Mouse (Mus musculus): ENCODE results near the gene Gclm. TPM values are rescaled to one million over a fixed set of nuclear protein-coding genes. Genes with fewer than 3 reads are reported as not detected.
"Not testable (repeated sequence)": the region's sequence is repeated elsewhere in the genome, so short reads cannot be mapped to it uniquely, and the experiment has no call there.

The Gclm gene
- polyA plus RNA-seq, 3 experiments from 2014 or later: 5.8 to 10.5 (median 9.3) TPM

DNA sequence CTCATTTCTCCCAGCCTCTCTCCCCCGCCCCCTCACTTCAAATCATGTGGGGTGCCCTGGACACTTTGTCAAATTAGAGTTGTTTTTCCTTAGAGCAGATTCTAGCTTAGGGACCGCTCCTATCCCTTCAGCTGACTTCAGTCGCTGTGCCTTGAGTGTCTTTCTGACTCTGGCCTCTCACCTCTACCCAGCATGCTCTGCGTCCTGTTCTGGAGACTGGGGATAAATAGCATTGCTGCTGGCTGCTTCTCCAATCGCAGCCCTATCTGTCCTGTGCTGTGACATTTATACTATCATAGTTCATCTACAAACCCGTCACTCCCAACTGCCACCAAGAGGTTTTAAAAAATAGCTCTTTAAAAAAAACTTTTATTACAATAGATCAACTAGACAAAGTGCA lies 2.5 kb upstream of the Gclm start:
- ATAC-seq: no peak

DNA sequence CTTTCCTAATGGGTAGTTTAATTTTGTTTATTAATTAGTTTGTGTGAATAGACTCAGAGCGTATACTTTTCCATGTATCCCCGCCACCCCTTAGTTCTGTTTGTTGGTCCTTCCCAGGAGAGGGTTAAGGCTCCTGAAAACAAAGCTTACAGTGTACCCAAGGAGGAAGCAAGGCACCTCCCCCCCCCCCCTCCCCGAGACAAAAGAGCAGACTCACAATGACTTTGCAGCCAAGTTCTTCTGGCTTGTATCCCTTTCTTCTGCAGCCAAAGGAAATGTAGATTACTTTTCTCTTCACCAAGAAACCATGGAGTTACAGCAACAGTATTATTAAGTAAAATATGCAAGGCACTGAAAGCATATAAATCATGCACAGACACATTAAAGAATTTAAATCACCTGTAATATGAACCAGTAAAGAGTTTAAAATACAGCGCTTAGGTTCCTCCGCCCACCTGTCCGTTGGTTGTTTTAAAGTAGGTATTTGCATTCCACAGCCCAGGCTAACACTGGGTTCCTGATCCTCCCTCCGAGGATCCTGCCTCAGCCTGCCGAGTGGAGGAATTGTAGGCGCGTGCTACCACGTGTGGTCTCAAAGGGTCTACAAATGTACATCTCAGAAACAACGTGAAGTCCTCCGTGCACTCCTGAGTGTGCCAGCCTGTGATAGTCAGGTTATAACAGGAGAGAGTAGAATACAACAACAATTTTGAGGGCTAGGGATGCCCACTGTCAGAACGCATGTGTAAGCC lies 1.8 kb upstream of the Gclm start:
- no peak for ATAC-seq

DNA sequence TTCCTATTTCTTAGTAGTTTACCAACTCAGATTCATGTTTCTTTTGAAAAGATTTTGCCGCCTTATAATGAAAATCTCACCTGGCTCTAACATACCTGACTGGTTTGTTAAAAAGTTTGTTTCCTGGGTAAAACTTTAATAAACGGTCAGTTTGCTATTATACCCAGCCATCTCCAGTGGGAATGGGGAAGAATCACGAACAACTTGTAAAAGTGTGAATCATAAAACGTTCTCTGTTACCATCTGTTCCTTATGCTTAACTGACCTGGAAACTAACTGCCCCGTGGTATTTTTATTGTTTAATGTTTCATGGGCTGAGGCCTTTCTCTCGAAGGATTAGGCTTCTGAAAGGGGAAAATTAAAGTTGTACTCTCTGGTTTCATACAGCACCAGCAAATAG lies 598 bp upstream of the Gclm start:
- ATAC-seq: no peak

DNA sequence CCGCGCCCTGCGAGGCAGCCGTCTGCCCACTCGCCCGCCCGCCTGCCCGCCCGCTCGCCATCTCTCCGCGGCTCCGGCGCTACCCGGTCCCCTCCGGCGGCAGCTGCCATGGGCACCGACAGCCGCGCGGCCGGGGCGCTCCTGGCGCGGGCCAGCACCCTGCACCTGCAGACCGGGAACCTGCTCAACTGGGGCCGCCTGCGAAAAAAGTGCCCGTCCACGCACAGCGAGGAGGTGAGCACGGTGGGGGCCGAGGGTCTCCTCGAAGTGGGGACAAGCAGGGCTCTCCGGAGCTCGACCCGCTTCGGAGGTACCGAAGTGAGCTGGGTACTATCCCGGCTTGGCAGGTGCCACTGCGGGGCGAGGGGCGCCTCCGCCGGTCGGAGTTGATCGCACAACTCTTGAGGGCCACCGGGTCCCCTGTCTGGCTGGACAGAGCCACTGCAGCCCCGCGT lies 548 bp downstream of the Gclm start:
- peak; percentile 21 for ATAC-seq

DNA sequence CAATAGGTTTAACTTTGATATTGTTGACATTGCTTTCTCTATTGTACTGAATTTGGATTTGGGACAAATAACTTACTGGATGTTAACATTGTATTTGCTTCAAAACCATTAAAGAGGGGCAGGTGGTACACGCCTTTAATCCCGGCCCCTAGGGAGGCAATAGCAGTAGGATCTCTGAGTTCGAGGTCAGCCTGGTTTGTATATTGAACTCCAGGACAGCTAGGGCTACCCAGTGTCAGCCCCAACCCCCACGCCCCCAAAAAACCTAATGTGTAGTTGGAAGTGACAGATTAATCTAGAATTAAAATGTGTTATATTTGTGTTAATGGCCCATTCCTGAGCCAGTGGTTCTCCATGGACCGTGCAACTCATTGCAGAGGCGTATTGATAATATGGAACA lies 1.0 kb downstream of the Gclm start:
- no peak for ATAC-seq

DNA sequence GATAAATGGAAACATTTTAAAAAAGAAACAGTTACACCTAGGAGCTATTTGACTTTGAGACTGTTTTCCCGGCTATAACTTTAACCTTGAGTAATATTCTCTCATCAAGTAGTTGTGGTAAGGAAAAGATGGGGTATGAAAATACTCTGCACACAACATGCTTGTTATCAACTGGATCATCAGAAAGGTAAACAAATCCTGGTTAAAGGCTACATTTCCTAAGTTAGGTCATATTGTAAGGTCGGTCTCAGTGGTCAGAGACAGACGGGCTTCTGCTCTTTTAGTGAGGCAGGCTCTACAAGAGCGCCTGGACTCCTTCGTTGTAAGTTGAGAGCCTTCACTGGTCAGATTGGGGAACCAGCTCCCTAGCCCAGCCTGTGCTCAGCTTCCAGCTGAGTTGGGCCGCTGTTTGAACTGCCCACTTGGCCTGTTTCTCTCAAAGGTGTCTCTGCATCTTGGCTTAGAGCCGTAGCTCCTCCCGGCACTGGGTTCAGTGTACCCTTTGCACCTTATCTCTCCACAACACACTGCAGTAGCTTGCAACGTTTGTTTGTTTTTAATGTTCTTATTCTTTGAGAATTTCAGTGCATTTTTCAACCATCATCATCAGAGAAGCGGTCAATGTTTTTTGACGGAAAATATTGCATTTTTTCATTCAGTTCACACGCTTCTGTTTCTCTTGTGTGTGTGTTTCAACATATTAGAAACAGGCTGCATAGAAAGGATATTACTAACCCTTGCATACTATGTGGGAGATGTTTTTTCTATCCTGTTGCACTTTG lies 1.8 kb downstream of the Gclm start:
- no peak for ATAC-seq

DNA sequence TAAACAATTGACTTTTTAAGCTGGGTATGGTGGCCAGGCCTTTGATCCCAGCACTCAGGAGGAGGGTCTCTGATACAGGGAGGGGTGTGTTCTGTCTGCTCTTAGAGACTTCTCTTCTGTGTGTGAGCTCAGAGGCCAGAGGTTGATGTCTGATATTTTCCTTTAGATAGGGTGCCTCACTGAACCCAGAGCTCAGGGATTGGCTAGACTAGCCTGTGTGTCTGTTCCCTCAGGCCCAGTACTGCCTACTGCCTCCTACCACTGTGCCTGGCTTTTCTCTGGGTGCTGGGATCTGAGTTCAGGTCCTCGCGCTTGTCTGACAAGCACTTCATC lies 2.4 kb downstream of the Gclm start:
- ATAC-seq: no peak

DNA sequence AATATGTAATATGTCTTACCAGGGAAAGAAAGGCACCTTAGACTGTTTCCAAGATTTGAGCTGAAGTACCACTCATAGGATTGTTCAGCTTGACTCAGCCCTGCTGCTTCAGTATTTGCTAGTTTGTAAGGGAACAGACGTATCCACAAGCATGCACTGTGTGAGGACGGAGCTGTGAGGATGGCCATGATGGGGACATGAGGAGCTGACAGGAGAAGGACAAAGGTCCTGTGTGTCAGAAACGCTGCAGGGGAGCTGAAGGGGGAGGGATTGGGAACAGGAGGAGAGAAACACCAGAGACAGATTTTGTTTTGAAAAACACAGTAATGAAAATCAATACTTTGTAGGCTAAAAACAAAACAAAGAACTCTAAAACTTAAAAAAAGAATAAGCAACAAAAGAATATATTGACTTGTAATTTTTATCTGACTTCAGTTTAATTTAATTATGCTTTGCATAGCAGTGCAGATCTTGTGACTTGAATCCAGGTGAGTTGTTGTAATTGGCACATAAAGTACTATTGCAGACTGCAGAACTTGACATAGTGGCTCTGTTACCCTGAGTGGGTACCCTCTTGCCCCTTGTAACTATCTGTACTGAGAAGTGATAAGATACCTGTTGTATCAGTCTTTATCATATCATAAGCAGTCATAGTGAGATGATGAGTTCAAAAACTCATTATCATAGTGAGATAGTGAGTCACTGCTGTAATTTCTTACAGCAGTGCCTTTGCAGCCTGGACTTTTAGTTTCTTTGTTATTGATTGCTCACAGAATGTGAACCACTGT lies 7.3 kb downstream of the Gclm start:
- no peak for ATAC-seq

DNA sequence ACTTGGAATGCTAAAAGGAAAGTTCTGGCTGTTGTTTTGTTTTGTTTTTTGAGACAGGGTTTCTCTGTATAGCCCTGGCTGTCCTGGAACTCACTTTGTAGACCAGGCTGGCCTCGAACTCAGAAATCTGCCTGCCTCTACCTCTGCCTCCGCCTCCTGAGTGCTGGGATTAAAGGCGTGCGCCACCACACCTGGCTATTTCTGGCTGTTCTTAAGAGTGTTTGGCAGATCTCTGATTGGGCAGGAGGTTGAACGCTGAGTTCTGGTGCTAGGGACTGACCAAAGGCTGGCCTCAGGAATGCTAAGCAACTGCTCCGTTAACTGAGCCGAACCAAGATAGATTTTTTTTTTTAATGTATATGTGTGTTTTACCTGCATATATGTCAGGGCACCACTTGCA lies 8.7 kb downstream of the Gclm start:
- not testable (repeated sequence) for ATAC-seq

DNA sequence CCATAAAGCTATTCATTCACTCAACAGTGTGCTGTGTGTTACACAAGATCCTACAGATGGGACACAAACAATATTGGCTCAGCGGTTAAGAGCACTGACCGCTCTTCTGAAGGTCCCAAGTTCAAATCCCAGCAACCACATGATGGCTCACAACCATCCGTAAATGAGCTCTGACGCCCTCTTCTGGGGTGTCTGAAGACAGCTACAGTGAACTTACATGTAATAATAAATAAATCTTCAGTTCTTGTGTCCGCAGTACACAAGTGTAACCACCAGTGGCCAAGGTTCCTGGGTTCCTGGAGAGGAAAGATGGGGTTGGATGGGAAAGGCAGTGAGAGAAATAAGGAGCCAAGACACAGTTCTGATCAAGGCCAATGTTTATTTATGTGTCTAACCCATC lies 24.6 kb downstream of the Gclm start:
- ATAC-seq: no peak

DNA sequence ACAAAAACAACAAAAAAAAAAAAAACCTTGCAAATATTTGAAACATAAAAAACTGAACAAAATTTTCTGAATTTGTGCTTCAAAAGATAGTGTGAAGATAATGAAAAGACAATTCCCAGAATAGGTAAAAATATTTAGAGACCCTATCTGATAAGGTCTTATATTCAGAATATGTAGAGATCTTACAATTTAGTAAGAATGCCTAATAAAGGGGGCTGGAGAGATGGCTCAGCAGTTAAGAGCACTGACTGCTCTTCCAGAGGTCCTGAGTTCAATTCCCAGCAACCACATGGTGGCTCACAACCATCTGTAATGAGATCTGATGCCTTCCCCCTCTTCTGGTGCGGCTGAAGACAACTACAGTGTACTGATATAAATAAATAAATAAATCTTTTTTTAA lies 27.2 kb downstream of the Gclm start:
- not testable (repeated sequence) for ATAC-seq

DNA sequence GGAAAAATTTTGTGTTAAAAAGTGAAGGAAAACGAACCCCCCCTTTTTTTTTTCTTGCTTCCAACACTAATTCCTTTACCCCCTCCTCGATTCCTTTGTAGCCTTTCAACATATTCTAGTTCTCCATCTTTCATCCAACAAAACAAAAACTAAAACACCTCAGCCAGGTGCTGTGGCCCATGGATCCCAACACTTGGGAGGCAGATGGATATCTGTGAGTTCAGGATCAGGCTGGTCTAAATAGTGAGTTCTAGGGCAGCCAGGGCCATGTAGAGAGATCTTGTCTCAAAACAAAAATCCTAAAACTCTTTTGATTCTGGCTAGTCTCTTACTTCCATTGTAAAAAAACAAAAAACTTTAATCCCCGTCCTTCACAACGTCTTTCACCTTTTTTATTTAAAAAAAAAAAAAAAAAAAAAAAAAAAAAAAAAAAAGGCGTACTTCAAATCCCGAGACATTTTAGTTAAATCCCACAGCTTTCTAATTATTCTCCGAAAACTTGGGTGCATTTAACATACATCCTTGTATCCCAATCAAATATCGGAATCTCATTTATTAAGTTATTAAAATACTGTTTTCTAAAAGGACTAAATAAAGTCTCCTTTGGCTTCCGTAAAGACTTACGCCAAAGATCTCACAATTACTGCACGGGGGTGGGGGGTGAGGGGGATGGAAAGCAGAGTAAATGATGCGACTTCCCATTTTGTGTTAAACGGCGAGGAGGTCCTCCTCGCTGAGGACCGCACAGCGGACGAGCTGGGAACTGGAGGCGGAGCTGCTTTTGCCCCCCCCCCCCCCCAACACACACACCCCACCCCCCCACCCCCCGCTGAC lies 28.3 kb downstream of the Gclm start:
- ATAC-seq: peak; percentile 77

DNA sequence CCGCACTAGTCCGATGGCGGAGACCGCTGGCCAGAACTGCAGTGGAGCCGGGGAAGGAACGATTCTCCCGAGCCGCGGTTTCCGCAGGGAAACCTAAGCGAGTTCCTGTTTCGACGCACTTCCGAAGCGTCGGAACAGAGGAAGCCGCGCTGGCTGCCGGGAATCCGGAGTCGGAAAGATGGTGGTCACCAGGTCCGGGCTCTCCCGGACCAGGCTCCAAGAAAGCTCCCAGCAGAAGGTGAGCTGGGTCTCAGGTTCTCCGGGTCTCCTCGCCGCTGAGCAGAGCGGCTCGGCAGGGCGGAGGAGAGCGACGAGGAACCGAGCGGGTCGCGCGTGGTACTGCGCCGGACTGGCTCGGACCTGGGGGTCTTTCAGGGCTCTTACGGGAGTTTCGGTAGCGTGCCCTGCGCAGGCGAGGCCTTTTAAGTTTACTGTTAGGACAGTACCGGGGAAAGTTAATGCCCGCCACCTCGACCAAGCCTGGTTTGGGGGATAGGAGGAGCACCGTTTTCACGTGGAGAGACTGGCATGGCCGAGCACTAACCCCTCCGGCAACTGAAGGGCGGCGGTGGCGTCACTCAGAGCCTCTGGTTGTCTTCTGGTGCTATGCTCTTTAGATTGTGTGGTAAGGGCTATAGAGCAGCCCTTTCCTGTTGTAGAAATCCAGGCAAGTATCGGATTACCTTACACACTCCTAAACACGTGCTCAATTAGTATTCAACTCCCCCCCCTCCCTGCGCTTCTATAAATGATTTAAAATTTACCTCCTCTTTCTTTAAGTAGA lies 29.1 kb downstream of the Gclm start, which contains the start of gene Dnttip2:
Gene Dnttip2, plus strand, starts transcription at position 148 of the 784 bp plus-strand sequence.
- peak; percentile 86 for ATAC-seq

DNA sequence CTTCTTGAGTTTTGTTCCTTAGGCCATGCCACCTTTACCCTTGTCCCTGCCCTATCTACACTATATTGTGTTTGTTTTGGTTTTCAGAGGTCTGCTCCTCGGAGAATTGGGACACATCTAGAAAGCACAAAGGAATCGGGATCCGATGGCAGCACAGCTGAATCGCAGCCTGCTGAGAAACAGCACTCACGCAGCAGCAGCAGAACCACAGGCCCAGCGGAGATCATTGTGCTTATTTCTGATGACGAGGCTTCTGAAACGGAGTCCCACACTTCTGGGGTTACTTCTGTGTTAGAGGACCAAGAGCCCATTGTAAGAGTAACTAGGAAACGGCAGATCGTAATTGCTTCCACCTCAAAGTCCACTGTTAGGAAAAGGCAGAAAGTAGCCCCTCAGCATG lies 29.8 kb downstream of the Gclm start:
- ATAC-seq: no peak

DNA sequence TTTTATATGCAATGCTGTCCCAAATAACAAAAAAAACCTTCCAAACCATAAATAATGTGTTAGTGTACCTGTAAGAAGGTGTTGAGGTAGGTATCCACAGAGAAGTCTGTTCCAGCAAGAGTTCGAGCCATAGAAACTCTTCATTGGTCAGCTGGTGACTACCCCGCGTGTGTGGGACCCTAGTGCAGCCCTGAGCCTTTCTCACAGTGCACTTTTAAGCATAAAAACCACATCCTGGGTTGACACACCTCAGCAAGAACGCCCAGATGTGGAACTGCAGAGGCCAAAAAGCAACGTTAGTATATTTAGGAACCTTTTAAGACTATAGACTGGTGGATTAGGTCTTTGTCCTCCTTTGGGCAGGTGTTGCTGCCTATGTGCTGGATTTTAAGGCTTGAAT lies 41.8 kb downstream of the Gclm start:
- peak; percentile 87 for ATAC-seq

DNA sequence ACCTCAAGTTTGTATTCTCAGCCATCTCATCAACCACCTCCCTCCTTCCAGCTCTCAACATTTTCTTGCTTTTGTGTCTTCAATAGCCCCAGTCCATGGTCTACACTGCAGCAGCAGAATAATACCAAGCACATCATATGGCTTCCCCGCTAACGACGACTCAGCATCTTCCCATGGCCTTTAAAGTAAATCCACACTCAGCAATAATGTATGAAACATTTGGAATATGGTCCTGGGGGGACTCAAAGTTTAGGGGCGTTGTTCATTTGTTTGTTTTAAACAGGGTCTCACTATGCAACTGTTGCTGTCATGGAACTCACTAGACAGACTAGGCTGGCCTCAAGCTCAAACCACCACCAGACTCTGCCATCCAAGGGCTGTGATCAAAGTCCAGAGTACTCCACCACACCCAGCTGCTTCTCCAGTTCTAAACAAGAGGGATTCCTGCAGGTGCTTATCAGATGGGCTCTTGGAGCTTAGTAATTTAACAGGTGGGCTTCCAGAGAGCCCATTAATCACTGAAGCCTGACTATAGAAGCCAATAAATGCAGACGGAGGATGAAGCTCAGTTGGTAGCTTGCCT lies 43.3 kb downstream of the Gclm start:
- no peak for ATAC-seq

DNA sequence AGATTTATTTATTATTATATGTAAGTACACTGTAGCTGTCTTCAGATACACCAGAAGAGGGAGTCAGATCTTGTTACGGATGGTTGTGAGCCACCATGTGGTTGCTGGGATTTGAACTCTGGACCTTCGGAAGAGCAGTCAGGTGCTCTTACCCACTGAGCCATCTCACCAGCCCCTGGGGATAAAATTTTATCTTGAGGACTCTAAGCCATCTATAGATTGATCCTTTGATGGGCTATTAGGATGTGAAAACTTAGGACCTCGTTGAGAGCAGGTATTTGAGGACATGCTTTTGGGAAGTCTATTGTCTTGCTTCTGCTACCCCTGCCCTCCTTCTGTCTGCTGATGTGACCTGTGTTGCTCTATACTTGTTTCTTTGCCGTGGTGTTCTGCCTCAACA lies 44.0 kb downstream of the Gclm start:
- ATAC-seq: not testable (repeated sequence)

DNA sequence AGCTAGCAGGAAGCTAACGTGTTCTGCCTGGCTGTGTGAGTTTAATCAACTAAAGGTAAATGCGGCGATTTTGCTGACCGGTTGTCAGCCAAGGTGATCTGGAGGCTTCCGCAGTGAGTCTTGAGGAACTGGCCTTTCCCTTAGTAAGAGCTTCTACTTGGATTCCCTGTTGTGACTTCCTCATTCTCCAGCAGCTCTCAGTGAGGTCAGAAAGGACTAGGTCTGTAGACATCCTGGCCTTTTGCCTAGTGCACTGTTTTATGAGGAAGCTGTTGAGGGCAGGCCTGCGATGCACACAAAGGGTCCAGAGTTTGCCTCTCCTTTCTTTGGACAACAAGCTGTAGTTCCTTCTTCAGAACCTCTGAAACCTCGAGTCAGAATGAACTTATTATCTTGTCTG lies 45.3 kb downstream of the Gclm start:
- ATAC-seq: no peak

DNA sequence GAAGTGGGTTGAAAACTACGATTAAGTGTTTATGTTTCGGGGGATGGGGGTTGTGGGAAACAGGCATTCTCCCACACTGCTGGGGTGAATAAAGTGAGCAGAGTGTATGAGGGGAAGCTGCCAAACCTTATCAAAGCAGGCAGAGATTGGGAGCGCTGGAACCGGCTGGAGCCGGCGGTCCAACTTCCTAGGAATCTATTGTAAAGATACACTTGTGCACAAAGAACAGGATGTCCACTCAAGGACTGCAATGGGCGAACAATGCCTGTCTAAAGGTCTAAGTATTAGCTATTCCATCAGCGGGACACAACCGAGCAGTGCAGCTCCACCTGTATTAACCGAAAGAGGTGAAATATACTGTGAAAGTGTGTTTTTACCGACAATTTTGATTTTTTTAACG lies 46.5 kb downstream of the Gclm start:
- ATAC-seq: no peak

DNA sequence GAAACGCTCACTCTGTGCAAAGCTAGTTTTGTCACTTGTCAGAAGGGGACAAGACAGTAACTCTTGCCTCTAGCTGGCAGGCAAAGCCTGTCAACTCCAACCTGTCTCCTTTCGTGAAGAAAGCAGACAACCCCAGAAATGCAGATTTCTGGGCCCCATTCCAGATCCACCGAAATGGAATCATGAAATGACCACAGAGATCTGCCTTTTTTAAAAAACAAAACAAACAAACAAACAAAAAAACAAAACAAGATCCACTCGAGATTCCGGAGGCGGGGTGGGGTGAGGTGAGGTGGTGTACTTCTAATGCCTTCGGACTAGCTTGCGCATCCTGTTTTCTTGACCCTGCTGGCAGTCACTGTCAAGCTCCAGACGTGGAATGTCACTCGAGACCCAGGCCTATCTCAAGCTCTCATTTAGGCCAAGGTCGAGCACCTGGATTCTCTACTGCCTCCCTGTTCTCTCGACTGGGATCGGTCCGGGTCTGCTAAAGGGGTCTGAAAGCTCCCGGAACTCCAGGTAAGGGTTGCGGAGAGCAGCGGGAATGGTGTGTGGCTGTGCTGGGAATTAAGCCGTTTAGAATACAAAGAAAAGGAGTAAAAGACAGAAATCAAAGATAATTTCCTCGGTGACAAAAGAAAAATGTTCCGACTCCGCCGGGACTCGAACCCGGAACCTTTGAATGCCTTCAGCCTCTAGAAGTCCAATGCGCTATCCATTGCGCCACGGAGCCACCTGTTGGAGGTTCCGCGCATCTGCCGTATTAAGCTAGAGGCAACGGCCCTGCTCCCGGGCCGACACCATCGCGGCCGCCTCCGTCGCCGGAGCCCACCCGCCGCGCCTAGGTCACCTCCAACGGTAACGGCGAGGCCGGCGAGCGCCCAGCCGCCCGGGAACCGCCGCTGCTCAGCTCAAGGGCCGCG lies 47.2 kb downstream of the Gclm start:
- peak; percentile 77 for ATAC-seq
